Mouse (Mus musculus) brown adipose tissue, adult 24 weeks (tissue): Measurements from ENCODE around the gene Sdsl. TPM values are rescaled to one million over a fixed set of nuclear protein-coding genes. Genes with fewer than 3 reads are reported as not detected.
"Not testable (repeated sequence)": the region's sequence is repeated elsewhere in the genome, so short reads cannot be mapped to it uniquely, and the experiment has no call there.

Source experiments
- H3K27ac ChIP-seq: fragments of 200-500 bp; replicated peaks from 2 replicates; pipeline ENCODE4 v1.5.1; 2012; ENCODE audit warnings: low read depth, mild to moderate bottlenecking, low read length
- H3K4me1 ChIP-seq: fragments of 200-500 bp; 2 replicates; pipeline ENCODE4 v1.6.1; 2012; ENCODE audit warnings: low read length, mixed read lengths; ENCODE audit not compliant: control insufficient read depth, insufficient read depth, insufficient read length
- H3K4me3 ChIP-seq: fragments of 200-500 bp; 2 replicates; pipeline ENCODE4 v1.5.1; 2012; ENCODE audit warnings: low read depth, mild to moderate bottlenecking, low read length, moderate library complexity; ENCODE audit not compliant: insufficient read depth
- polyA plus RNA-seq: library from polyadenylated mRNA; stranded (reverse); fragments of >200 nt; gene quantifications from 2 replicates; pipeline ENCODE4 v1.2.4, GENCODE M21; 2012; ENCODE audit not compliant: missing spikeins, insufficient read depth, insufficient read length

Sdsl gene
- polyA plus RNA-seq, 1 experiment, result 22.0 TPM

- Histone ChIP-seq H3K27ac (no peak overlapping the region), H3K4me1 (peaks cover 7% of the 10 kb centered on the region; the same call in 1 of the 2 replicates), H3K4me3 (peak overlapping the region; percentile 90)
These were observed 30.1 kb upstream of the Sdsl start for GRCm38 (mm10) chr5:120502675-120503143.

GRCm38 (mm10) chr5:120502147-120502621 lies 29.6 kb upstream of the Sdsl start:
- Histone ChIP-seq H3K4me1 (peaks cover 7% of the 10 kb centered on the region; the same call in 1 of the 2 replicates), H3K4me3 (peak overlapping the region; percentile 90), H3K27ac (no peak overlapping the region)

- H3K27ac ChIP-seq, H3K4me3 ChIP-seq, H3K4me1 ChIP-seq: not testable (repeated sequence)
These were observed 28.0 kb upstream of the Sdsl start for GRCm38 (mm10) chr5:120500609-120501008.

GRCm38 (mm10) chr5:120499202-120499601 lies 26.6 kb upstream of the Sdsl start:
- no peak overlapping the region for H3K4me3 ChIP-seq
- no peak overlapping the region for H3K27ac ChIP-seq
- peaks cover 7% of the 10 kb centered on the region; the same call in 1 of the 2 replicates for H3K4me1 ChIP-seq

GRCm38 (mm10) chr5:120497071-120497470 lies 24.5 kb upstream of the Sdsl start:
- no peak overlapping the region for H3K27ac ChIP-seq
- no peak overlapping the region for H3K4me3 ChIP-seq
- peaks cover under 1% of the 10 kb centered on the region; the same call in 1 of the 2 replicates for H3K4me1 ChIP-seq

GRCm38 (mm10) chr5:120495703-120496226 lies 23.2 kb upstream of the Sdsl start:
- peaks cover 4% of the 10 kb centered on the region for H3K4me1 ChIP-seq
- no peak overlapping the region for H3K4me3 ChIP-seq
- no peak overlapping the region for H3K27ac ChIP-seq

- Histone ChIP-seq H3K4me3 (no peak overlapping the region), H3K4me1 (peaks cover 5% of the 10 kb centered on the region), H3K27ac (no peak overlapping the region)
These were observed 22.6 kb upstream of the Sdsl start for GRCm38 (mm10) chr5:120495064-120495702.

- Histone ChIP-seq H3K4me3 (no peak overlapping the region), H3K4me1 (peaks cover 5% of the 10 kb centered on the region), H3K27ac (no peak overlapping the region)
These were observed 21.3 kb upstream of the Sdsl start for GRCm38 (mm10) chr5:120493873-120494395.

- no peak overlapping the region for H3K4me3 ChIP-seq
- H3K27ac ChIP-seq, result no peak overlapping the region
- H3K4me1 ChIP-seq, result peaks cover 5% of the 10 kb centered on the region
These were observed 20.8 kb upstream of the Sdsl start for GRCm38 (mm10) chr5:120493440-120493839.

GRCm38 (mm10) chr5:120492437-120492836 lies 19.8 kb upstream of the Sdsl start:
- Histone ChIP-seq H3K27ac (no peak overlapping the region), H3K4me1 (peaks cover 5% of the 10 kb centered on the region), H3K4me3 (no peak overlapping the region)

- peaks cover 5% of the 10 kb centered on the region for H3K4me1 ChIP-seq
- H3K4me3 ChIP-seq, result no peak overlapping the region
- no peak overlapping the region for H3K27ac ChIP-seq
These were observed 18.1 kb upstream of the Sdsl start for GRCm38 (mm10) chr5:120490679-120491192.

- Histone ChIP-seq H3K4me1 (peaks cover 5% of the 10 kb centered on the region), H3K27ac (no peak overlapping the region), H3K4me3 (no peak overlapping the region)
These were observed 15.2 kb upstream of the Sdsl start for GRCm38 (mm10) chr5:120487844-120488243.

GRCm38 (mm10) chr5:120483399-120483798 lies 10.8 kb upstream of the Sdsl start:
- Histone ChIP-seq H3K27ac (no peak overlapping the region), H3K4me1 (no peaks in the 10 kb centered on the region), H3K4me3 (no peak overlapping the region)

- Histone ChIP-seq H3K4me1 (no peaks in the 10 kb centered on the region), H3K4me3 (no peak overlapping the region), H3K27ac (no peak overlapping the region)
These were observed 8.6 kb upstream of the Sdsl start for GRCm38 (mm10) chr5:120481205-120481604.

GRCm38 (mm10) chr5:120479538-120479937 lies 6.9 kb upstream of the Sdsl start:
- Histone ChIP-seq H3K27ac (no peak overlapping the region), H3K4me1 (no peaks in the 10 kb centered on the region), H3K4me3 (no peak overlapping the region)
